Mouse (Mus musculus): ENCODE data around the gene Eif4a2. TPM values are rescaled to one million over a fixed set of nuclear protein-coding genes. Genes with fewer than 3 reads are reported as not detected.

Gene Eif4a2
- total RNA-seq, 2 experiments from 2014 or later = 551 to 581 TPM

DNA sequence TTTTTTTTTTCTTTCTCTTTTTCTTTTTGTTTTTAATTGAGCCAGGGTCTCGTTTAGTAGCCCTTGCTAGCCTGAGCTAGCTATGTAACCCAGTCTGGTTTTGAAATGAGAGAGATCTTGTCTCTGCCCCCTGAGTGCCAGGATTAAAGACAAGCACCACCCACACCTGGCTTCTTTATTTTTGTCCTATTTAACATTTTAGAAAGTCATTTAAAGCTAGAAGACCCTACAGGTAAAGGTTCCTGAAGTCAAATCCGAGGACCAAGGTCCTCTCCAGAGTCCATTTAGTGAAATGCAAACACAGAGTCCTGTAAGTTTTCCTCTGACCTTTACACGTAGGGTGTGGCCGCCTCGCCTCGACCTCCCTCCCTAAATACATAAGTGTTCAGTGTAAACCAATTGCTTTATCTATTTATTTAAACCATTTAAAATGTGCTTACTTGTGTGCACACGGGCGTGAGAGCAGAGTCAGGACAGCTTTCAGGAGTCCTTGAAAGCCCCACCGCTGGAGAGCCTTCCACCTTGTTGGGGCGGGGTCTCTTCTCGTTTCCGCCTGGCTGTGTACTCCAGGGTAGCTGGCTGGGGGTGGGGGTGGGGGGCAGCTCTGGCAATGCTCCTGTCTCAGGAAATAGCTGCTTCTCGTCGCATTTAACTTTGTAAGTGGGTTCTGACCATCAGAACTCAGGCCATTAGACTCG, 4.8 kb upstream of the Eif4a2 start:
- DNase-seq (ENCODE audit: low spot score in 2 of 2) = no peak

DNA sequence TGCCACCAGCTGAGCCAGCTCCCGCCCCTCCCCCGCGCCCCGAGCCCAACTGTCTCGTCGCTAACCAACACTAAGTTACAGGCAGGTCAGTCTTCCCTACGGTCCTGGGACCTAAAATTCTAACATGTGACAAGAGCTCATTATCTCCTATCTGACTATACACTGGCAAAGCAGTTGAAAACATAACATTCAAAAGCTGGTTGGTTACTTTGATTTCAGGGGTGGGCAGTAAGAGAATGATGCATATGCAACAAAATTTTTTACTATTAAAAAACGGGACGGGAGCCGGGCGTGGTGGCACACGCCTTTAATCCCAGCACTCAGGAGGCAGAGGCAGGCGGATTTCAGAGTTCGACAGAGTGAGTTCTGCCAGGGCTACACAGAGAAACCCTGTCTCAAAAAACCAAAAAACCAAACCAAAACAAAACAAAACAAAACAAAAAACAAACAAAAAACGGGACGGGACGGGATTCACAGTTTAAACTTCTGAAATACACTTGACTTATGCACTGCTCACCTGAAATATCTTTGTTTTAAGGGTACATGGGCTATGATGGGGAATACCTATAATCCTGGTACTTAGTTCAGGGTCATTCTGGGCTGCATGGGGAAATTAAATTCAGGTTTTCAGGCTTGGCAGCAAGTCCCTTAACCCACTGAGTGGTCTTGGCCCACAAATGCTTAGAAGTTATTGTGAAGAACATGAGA, 4.1 kb upstream of the Eif4a2 start:
- DNase-seq (ENCODE audit: low spot score in 2 of 2) = no peak

DNA sequence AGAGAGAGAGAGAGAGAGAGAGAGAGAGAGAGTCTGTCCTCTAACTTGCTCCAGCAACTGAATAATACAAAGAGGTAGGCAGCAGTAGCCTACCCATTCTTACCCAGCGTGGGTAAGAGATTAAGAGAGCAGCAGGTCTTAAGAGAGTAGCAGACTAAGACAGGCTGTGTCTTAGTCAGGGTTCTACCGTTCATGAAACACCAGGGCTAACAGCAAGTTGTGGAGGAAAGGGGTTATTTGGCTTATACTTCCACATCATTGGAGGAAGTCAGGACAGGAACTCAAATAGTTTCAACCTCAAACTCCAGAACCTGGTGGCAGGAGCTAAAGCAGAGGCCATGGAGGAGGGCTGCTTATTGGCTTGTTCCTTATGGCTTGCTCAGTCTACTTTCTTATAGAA, 3.4 kb upstream of the Eif4a2 start:
- DNase-seq (ENCODE audit: low spot score in 2 of 2) = no peak

DNA sequence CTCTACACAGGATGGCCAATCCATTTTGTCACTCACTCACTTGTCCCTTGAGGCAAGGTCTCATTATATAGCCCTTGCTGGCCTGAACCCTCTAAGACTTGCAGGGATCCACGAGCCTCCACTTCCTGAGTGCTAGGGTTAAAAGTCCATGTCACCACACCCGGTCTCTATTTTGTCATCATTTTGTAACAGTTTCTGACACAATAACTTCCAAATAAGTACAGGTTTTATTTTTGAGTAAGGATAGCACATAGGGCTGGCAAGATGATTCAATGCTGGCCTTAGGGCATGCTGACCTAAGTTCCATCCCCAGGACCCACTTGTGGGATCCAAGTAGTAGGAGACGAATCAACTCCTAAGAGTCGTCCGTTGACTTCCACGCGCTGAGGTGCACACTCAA, 1.1 kb upstream of the Eif4a2 start:
- no peak for DNase-seq (ENCODE audit: low spot score in 2 of 2)

DNA sequence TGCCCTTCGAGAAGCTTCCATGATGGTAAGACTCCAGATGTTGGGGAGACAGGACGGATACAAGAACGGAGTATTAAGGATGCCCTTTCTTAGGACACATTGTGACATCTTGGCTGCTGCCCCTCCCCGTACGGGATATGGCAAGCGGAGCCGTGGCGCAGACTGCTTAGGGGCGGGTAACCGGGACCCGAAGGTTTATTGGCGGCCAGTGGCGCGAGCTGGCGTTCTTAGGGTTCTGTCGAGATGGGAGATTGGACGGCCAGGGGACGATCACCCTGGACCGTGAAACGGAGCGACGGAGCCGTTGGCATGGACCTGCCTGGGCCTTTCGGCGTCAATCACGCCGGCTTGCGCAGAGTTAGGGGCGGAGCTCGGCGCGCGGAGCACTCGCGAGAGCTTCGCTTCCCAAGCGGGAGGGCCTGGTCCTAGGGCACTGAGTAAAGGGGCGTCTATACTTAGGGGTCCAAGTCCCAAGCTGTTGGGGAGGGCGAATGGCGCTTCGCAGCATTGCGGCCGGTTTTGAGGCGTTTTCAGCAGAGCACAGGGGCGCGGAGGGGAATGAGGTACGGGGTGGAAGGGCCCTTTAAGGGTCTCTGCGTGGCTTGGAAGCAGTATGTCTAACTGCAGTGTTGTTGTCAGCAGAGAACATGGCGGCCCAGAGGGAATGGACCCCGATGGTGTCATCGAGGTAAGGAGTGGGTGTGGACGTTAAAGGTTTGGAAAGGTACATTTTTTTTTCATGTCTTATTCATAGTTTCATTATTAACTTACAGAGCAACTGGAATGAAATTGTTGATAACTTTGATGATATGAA, 909 bp downstream of the Eif4a2 start:
- DNase-seq (ENCODE audit: low spot score in 2 of 2) = peak; percentile 77 to 78

DNA sequence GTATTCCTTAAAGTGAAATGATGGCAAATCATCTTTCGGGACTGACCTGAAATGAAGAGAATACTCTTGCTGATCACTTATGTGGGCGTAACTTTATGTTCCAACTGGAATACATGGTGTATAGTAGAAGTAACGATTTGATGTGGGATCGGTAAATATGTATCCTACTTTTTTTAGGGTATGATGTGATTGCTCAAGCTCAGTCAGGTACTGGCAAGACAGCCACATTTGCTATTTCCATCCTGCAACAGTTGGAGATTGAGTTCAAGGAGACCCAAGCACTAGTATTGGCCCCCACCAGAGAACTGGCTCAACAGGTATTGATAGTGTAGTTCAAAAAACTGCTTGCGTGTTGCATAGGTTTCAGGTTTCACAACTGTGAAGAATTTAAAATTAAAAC, 1.7 kb downstream of the Eif4a2 start:
- no peak for DNase-seq (ENCODE audit: low spot score in 2 of 2)

DNA sequence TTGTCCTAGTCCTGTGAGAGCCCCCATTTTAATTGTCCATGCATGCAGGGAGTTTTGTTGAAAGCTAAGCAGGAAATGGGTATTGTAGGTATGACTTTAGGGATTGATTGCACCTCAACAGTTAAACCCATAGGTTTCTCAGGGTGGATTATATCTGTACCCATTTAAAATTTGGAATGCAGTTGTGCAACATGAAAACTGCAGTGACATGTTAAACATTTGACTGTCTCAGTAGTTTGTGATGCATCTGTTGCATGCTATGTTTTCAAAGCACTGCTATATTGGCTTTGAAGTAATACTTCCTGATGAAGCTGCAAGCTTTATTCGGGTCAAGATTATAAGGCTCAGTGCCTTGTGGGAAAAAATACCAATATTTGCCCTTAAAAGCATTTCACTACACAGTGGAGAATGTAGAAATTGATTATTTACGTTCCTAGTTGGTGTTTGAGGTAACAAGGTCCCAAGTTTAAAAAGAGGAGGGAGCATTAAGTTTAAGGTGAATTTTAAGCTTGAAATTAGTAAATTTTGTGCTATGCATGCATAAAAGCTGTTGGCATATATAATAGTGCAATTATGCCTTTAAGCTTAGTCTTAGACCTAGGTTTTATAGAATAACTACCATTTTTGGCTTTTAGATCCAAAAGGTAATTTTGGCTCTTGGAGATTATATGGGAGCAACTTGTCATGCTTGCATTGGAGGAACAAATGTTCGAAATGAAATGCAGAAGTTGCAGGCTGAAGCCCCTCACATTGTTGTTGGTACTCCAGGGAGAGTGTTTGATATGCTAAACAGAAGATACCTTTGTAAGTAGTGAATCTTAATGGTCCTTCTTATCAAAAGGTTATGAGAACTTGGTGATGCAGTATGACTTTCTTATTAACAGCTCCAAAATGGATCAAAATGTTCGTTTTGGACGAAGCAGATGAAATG, 2.4 kb downstream of the Eif4a2 start:
- no peak for DNase-seq (ENCODE audit: low spot score in 2 of 2)

DNA sequence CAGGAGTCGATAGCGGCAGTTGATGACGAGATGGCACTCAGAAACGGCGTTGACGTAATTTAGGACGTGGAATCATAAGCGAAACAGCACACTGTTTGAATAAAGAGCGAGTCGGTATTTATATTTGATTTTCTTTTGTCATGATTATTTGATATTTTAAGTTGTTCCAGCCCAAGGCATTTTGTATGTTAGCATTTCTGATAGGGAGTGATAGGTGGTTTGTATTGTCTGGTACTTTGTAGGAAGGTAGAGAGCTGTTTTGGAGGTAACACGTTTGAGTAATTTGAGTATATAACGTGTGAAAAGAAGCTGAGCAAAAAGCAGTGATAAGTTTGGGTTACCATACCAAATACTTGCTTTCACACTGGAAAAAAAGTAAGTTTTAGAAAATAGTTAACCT, 5.1 kb downstream of the Eif4a2 start:
- no peak for DNase-seq (ENCODE audit: low spot score in 2 of 2)

DNA sequence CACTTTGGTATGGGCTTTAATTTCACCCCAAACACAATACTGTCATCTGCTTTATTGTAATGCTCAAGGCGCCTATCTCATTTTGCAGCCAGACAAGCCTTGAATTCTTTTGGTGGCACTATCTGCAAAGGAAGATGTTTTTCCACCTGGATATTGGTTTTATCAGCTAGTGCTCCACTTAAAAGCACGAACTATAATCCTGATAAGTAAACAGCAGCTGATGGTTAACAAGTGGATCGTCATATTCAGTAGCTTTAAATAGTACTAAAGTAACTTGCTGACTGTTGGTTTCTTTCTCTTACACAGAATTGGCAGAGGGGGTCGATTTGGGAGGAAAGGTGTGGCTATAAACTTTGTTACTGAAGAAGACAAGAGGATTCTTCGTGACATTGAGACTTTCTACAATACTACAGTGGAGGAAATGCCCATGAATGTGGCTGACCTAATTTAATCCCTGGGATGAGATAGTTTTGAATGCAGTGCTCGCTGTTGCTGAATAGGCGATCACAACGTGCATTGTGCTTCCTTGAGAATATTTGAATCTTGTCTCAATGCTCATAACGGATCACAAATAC, 5.7 kb downstream of the Eif4a2 start:
- DNase-seq (ENCODE audit: low spot score in 2 of 2) = no peak

DNA sequence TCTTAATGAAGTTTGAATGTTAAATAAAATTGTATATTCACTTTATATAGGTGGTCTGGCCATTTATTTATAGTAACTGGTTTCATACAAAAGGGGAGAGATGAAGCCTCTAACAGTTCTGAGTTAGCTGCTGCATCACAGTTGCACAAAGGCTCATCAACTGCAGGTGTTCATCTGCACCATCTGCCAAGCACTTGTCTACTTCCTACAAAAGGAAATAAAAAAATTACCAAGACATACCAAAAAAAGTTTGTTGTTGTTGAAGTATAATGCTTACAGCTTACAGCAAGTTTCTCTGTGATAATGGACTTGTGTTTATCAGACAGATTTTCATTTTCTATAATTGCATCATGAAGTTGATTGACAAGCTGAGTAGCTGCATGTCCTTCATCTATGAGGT, 6.7 kb downstream of the Eif4a2 start:
- DNase-seq (ENCODE audit: low spot score in 2 of 2) = no peak

DNA sequence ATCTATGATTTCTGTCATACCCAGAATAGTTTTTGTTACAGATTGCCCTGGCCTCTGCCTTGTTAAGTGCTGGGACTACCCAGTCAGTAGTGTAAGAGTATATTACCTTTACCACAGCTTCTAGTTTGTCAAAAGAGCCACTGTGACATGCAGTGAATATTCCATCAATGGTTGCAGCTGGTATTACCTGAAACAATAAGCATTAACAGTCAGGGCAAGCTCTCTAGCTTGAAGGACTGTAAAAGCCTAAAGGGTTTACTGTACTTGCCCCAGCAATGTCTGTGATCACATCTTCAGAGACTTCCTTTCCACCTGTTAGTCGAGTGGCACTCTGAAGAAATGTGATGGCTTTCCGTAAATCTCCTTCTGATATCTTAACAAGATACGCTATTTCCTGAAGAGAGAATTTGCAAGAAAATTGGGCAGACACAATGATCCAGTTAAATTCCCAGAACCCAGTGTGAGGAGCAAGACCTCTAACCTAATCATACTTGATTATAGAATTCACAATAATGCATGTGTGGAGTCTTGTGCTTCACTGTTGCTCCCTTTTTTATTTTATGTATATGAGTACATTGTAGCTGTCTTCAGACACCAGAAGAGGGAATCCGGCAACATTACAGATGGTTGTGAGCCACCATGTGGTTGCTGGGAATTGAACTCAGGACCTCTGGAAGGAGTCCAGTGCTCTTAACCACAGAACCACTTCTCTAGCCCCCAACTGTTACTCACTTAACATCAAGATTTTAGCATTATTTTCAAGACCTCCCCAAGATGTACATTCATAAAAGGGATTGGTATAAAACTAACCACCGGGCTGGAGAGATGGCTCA, 7.3 kb downstream of the Eif4a2 start:
- no peak for DNase-seq (ENCODE audit: low spot score in 2 of 2)

DNA sequence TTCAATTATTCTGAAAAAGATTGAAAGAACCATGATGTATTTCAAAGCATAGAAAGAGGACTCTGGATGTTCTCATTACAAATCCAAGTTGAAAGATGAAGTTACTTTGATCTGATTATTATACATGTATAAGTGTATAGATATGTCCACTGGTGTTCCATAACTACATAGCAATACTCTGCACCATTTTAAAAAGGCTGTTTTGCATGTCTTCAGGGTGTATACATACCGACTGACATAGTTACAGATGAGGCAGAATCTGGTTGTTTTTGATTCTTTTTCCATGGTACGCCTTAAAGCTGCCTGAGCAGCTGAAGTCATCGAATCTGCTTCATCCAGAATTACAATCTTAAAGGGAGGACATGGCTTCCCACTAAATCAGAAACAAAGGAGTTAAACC, 8.2 kb downstream of the Eif4a2 start:
- no peak for DNase-seq (ENCODE audit: low spot score in 2 of 2)

DNA sequence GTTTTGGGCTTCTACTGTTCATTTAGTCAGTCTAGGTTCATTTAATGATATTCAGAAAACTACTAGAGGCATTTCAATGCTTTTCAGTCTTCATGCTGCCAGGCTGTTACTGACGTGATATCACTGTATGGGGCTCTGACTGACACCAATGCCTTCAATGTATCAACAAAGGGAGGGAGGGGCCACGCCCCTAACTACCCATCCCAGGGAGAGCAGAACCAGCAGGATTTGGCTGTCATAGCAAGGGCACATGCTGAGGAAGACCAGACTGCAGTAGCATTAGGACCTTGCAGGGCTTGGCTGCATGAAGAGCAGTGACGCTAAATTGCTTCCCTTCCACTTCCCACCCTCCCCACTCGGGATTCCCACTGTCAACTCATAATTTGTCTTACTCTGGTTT, 9.9 kb downstream of the Eif4a2 start:
- no peak for DNase-seq (ENCODE audit: low spot score in 2 of 2)

DNA sequence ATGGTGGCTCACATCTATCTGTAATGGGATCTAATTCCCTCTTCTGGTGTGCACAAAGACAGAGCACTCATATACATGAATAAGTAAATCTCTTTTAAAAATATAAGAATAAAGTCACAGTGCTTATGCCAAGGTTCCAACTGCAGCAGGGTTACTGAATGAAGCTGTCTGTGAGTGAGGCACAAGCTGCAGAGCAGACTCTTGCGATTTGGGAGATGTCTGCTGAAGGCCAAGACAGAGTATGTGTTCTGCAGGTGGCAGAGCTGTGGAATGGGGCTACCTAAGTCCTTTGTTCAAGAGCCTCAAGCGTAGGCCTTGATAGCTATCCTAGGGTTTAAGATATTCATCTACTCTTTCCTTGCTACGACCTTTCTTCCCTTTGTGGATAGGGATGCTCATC, 15.2 kb downstream of the Eif4a2 start:
- no peak for DNase-seq (ENCODE audit: low spot score in 2 of 2)

DNA sequence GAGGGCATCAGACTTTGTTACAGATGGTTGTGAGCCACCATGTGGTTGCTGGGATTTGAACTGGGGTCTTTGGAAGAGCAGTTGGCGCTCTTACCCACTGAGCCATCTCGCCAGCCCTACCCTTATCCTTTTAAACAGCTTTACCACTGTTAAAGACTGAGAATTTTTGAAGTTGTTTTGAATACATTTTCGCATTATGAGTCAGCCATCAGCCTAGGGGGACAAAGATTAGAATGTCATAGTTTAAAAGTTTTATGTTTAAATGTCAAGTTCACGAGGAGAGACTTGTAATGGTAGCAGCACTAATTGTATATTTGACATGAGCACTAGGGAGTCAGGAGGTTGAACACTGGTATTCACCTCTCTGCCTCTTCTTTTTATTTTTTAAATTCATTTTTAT, 15.9 kb downstream of the Eif4a2 start:
- no peak for DNase-seq (ENCODE audit: low spot score in 2 of 2)

DNA sequence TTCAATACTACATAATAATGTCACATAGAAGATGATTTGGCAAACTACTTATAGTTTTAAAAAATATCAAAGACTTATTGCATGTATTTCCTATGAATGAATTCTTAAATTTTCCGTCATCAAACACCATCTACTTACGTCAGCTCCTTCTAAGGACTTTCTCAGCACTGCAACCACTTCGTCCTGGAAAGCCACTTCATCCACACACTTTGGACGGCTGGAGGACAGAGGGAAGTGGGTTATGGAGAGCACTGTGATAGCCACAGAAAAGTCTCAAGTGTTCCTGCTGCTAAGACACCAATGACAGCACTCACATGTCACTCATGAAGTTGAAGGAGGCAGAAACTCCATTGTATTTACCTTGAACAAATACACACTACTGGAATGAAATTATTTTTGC, 17.2 kb downstream of the Eif4a2 start:
- DNase-seq (ENCODE audit: low spot score in 2 of 2) = no peak

DNA sequence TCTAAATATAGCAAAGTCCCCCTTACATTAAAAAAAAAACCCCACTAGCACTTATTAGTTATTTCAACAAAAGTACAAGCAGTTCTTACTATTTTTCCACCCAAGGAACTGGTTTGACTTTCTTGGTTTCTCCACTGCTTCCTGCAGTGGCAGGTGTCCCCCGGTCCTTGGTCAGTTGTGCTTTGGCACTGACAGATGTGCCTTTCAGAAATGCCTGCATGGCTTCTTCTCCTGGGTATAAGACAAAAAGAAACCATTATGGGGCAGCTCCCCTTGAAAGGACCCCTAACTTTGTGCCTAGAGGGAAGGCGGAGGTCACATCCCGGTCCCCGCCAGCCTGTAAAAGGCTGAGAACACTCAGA, 20.0 kb downstream of the Eif4a2 start:
- DNase-seq (ENCODE audit: low spot score in 2 of 2) = no peak

DNA sequence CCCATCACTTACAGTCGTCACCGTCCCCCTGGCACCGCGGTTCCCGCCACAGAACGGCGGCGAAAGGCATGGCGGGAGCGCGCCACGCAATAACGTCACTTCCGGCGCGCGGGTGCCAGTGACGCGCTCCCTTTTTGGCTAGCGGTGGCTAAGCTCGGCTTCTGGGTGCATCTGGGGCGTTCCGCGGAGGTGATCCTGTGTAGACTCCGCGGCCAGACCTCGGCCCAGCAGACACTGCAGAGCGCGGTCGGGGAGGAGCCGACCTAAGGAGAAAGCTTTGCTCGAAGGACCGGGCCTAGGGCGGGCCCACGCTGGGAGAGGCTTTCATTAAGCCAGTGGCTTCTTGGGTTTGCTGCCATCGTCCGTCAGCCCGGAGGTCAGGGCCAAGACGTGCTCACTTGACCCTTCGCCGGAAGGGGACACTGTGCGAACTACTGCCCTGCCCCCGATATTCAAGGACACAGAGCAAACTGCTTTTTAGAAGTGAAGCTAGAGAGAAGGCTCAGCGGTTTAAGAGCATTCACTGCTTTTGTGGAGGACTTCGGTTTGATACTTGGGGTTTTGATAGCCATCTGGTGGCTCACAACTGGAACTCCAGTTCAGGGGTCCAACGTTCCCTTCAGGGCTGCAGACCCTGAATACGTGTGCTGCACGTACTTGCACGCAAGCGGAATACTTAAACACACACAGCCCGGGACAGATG, 20.6 kb downstream of the Eif4a2 start, which contains the start of gene Rfc4:
Gene Rfc4 (minus strand): TSS at position 65 of the 703 bp plus-strand sequence.
- DNase-seq (ENCODE audit: low spot score in 2 of 2) = peak; percentile 95 to 96

DNA sequence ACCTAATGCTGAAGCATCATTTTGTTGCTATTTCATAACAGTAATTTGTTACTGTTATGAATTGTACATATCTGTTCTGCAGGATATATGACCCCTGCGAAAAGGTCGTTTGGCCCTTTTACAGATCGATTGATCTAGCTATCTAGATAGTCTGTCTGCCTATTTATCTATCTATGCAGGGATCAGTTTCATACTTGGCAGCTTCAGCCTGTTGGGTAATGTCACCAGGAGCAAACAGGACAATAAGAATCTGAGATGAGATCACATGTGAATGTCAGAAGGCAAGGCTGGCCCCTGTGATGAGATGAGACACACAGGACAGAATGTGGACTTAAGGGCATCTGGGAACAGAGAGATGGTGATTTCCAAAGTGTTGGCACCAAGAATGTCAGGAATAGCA, 23.1 kb downstream of the Eif4a2 start:
- DNase-seq (ENCODE audit: low spot score in 2 of 2) = no peak

Data from adrenal gland, adult 18-20 months (tissue).